Mouse (Mus musculus) embryo, embryonic 9.5 days (tissue): ENCODE measurements around the gene Frmd5.
"Not testable (repeated sequence)": the region's sequence is repeated elsewhere in the genome, so short reads cannot be mapped to it uniquely, and the experiment has no call there.

ENCODE experiments used
- DNase-seq: peaks from one replicate; pipeline ENCODE4 v3.0.0-alpha.2; 2017; ENCODE audit errors: extremely low spot score

Gene Frmd5

GRCm38 (mm10) chr2:121571780-121572179 lies 235.1 kb downstream of the Frmd5 start:
- DNase-seq, result peak; percentile 84

- no peak for DNase-seq
These were observed 235.8 kb downstream of the Frmd5 start for GRCm38 (mm10) chr2:121570999-121571655.

GRCm38 (mm10) chr2:121570049-121570448 lies 236.8 kb downstream of the Frmd5 start:
- no peak for DNase-seq

DNA sequence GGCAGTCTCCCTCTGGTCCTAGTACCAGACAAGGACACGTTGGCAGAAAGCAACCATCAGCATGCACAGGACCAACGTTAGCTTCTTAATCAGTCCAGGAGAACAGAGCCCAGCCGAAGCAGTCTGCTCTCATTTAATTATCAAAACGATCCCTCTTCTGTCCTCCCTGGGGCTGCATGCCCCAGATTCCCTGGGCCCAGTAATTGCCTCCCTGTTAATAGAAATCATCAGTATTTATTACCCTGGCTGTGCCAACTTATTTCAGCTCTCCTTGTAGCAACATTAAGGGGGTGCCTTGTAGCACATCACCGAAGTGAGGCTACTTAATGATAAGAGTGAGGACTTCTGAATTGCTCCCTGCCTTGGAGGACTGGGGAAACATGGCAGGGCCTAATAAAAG lies 241.0 kb downstream of the Frmd5 start:
- no peak for DNase-seq

DNA sequence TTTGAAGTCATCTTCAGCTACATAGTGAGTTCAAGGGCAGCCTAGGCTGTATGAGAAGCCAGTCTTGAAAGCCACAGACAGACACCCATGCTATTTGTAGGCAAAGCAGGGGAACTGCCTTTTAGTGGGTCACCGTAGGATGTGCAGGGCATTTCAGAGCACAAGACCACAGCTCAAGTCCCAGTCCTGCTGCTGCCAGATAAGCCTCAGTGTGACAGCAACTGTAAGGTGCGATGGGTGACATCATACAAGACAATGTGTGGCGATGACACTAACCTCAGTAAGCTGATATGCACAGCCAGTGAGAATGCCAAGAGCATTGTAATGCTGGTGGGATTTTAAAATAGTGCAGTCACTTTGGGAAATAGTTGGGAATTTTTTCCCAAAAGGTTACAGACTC lies 243.8 kb downstream of the Frmd5 start:
- DNase-seq, result no peak

- DNase-seq, result no peak
These were observed 255.6 kb downstream of the Frmd5 start for GRCm38 (mm10) chr2:121551271-121551670.

DNA sequence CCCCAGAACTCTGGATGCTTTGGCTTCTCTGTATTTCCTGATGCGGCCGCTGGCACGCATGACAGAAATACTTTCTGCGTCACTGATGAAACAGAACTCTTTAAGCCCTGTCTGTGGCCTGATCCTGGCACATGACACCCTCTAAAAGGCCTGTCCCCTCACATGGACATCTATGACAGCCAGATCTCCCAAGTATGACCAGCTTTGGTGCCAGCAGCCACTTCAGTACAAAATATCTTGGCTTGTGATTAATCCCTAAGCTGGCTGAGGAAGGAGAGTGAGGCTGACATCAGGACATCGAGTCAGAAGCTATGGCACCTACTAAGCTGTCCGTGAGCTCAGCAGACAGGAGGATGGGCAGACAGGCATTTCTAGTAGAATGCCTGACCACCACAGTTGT lies 257.3 kb downstream of the Frmd5 start:
- DNase-seq, result no peak

GRCm38 (mm10) chr2:121544829-121545228 lies 262.1 kb downstream of the Frmd5 start:
- DNase-seq, result no peak

DNA sequence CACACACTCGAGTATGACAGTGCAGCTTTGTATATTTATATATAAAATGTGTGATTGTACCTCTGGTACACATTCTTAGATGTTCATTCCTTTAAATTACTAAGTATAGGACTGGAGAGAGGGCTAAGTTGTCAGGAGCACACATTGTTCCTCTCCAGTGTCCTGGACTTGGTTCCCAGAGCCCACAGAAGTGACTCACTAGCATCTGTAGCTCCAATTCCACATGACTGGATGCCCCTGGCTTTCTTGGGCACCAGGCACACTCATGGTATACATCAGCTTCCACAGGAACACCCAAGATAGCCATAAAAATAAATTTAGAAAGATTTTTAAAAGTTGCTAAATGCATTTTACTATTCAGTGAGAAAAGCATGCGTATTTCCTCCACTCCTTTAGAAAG lies 281.8 kb downstream of the Frmd5 start:
- no peak for DNase-seq

GRCm38 (mm10) chr2:121522830-121523229 lies 284.1 kb downstream of the Frmd5 start:
- DNase-seq, result not testable (repeated sequence)

DNA sequence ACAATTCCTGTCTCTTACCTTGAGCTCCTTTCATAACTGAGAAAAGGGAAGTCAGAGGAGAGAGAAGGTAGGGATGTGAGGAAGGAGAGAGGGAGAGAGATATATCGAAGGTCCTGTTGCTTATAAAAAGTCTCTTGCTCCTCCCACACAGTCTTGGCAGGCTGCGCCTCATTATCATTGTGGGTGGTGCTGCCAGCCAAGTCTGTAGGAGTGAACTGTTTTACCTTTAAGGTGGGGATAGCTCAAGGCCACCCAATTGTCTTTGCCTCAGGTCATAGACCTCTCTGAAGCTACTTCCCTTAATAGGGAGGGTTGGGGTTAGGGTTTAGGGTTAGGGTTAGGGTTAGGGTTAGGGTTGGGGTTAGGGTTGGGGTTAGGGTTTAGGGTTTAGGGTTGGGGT lies 284.9 kb downstream of the Frmd5 start:
- DNase-seq, result no peak

DNA sequence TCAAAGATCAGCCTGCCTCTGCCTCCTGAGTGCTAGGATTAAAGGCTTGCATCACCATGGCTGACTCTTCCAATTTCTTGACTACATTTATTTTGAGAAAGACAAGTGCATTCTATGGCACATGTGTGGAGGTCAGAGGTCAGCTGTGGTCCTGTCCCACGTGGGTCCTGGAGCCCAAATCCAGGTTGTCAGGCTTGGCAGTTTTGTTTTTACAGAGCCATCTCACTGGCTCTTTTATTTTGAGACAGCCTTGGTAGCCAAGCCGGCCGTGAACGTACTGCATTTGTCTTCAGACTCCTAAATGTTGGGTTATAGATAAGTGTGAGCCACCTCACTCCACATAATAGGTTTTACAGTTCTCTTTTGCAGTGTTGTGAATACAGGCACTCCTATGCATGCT lies 288.2 kb downstream of the Frmd5 start:
- not testable (repeated sequence) for DNase-seq

DNA sequence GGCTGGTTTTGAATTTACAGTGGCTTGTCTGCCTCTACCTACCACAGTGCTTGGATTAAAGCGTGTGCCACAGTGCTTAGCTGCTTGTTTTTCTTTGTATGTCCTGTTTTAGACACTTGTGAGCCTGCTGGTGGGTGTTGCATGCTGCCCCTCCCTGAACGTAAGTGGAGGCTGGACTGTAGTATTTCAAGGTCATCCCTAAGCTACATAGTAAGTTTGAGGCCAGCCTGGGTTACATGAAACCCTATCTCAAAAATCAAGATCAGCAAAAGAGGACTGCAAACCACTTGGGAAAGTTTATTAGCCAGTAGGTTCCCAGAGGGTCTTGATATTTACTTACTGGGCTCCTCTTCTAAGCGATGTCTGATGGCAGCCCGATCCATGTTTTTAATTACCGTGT lies 288.8 kb downstream of the Frmd5 start:
- DNase-seq, result no peak

- no peak for DNase-seq
These were observed 292.7 kb downstream of the Frmd5 start for GRCm38 (mm10) chr2:121514211-121514610.

- DNase-seq, result not testable (repeated sequence)
These were observed 293.7 kb downstream of the Frmd5 start for GRCm38 (mm10) chr2:121512991-121513765.

GRCm38 (mm10) chr2:121511401-121511800 lies 295.5 kb downstream of the Frmd5 start:
- no peak for DNase-seq

GRCm38 (mm10) chr2:121509584-121509983 lies 297.3 kb downstream of the Frmd5 start:
- peak; percentile 72 for DNase-seq

GRCm38 (mm10) chr2:121507951-121508330 lies 298.9 kb downstream of the Frmd5 start:
- DNase-seq, result no peak

DNA sequence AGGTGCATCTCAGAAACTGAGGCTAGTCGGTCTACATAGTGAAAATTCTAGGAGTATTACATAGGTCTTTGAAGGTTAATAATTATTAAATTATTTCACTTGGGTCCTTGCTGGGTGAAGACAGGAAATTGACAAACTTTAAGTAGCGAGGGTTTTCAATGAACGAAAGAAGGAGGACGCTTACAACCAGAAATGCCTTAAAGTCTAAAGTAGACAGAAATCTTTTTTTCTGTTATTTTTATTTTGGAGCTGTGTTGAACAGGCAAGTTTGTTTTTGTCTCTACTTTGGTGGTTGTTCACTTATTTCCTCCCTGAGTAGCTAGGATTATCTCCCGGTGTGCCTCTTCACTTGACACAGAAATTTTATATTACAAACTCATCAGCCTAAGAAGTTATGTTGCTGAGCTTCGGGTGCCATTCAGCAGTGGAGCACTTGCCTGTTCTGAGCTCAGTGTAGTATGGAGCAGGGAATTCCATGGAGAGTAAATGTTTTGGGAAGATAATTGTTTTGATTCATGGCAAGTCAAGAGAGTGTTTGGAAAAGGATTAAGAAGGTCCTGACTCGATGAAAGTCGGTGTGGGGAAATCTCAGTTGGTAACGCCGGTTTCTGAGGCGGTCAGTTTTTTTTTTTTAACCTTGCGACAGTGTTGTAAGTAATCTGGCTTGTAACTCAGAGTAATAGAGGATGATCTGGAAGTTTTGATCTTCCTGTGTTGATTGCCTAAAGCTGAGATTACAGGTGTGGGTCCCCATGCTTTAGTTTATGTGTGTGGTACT lies 299.5 kb downstream of the Frmd5 start:
- DNase-seq, result peak; percentile 2

- peak; percentile 88 for DNase-seq
These were observed 300.7 kb downstream of the Frmd5 start, which contains the start of the genes Mfap1a and Wdr76 for GRCm38 (mm10) chr2:121505942-121506882. Gene Mfap1a, minus strand, starts transcription at chr2:121506665. Gene Wdr76, plus strand, starts transcription at chr2:121506723.

DNA sequence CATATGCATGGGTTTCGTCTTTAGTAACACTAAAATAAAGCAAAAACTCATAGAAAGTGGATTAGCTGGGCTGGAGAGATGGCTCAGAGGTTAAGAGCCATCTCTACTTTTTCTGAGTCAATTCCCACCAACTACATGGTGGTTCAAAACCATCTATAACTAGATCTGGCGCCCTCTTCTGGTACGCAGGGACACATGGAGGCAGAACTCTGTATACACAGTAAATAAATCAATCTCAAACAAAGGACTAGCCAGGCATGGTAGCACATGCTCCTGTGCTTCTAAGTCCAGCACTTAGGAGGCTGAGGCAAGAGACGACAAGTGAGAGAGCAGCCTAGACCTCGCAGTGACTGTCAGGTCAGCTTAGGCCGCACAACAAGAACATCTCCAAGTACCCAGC lies 305.3 kb downstream of the Frmd5 start:
- not testable (repeated sequence) for DNase-seq
